Mouse (Mus musculus) testis, postnatal 10 days (tissue): ENCODE results near the gene Serpinb9g.
"Not testable (repeated sequence)": the region's sequence is repeated elsewhere in the genome, so short reads cannot be mapped to it uniquely, and the experiment has no call there.

Experiments
- DNase-seq: peaks from one replicate; pipeline ENCODE4 v3.0.0; 2021; ENCODE audit warnings: low spot score

Serpinb9g gene

GRCm38 (mm10) chr13:33484490-33484889 lies at the start of gene Serpinb9g:
TSS of gene Serpinb9g (plus strand) at chr13:33484790.
- DNase-seq = not testable (repeated sequence)

DNA sequence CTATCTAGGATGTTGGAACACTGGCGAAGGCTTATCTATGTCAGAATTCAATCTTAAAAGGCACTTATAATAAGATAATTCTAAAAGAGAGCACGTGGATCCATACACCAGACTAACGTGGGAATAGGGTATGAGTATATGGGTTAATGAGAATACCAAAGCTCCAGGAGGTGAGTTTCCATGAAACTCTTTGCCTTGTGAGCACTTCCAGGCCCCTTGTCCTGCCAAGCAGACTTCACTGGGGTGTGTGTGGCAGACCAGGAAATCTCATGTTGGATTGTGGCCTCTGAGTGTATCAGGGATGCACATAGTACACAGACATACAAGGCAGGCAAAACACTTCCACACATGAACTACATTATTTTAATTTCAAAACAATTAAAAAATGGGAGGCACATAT lies 718 bp upstream of the Serpinb9g start:
- DNase-seq = not testable (repeated sequence)

DNA sequence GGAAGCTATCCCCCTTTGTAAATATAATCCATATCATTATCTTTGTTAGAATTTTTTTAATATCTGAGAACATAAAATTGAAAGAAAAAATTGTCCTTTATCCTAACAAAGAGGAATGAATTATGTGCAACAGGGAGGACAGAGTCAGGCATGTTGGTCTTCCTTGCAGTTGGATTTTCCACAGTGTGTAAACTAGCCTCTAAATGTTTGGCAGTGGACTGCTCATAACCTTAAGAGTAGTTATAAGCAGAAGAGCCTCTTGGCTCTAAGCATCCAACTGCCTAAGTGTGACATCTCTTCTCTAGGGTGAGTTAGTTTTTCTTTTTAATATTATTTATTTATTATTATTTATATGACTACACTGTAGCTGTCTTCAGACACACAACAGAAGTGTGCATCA lies 40.0 kb downstream of the Serpinb9g start:
- DNase-seq = no peak

- DNase-seq = no peak
Observed at GRCm38 (mm10) chr13:33532814-33533213, 48.2 kb downstream of the Serpinb9g start.
